Mouse (Mus musculus) liver (tissue): Measurements from ENCODE around the gene Ugt2b37.
"Not testable (repeated sequence)": the region's sequence is repeated elsewhere in the genome, so short reads cannot be mapped to it uniquely, and the experiment has no call there.

Experiments used
- DNase-seq: peaks from one replicate; pipeline ENCODE4 v3.0.0-alpha.2; 2020; ENCODE audit warnings: mixed read lengths

The Ugt2b37 gene

DNA sequence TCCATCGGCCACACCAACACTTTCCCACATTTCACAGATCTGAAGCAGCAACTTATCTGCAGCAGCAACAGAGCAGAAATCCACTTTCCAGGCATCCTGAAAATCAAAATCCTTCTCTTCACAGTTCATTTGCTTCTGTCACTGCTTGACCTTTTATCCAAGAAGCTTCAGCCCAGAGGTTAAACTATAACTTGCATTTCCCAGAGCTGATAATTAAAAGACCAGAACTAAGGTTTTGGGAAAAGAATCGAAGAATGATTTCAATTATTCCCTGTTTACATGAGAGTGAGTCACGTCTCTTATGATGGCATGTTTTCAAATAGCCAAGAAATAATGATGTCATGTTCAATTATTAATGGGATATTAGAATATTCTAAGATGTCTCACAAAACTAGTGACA, at the start of gene Ugt2b37:
TSS of gene Ugt2b37 (minus strand) at position 129 of the 400 bp plus-strand sequence.
- not testable (repeated sequence) for DNase-seq

DNA sequence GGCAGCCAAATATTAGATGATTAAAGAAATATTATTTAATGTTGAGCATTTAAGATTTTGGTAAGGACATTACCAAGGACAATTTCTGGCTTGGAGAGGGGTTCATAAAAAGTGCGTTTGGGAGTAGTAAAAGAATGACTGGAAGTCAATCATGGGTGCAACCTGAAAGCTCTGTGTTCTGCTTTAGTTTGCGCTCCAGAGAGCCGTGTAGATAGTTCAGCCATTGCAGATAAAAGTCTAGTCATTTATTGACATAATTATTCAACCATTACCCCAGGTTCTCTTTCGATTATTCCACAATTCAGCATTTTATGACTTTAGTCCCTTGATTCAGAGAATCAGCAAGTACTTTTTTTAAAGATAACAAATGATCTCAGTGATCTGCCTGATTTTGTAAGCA, 31.6 kb upstream of the Ugt2b37 start:
- DNase-seq: not testable (repeated sequence)

DNA sequence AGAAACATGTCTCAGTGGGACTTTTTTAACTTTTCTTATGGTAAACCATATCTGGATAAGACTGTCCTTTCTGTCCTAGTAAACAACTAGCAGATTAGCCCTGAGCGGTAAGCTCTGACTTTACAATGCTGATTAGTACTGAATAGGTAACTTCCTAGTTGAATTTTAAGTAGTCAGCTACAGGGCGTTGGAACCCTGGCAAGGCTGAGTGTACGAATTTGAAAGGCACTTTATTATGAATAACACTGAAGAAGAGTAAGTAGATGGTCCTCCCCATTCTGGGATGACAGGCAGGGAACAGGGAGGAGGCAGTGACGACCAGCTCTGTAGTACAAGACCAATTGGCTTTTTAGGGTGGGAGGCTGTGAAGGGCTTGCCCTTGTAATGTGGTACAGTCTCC, 21.4 kb upstream of the Ugt2b37 start:
- DNase-seq: not testable (repeated sequence)

DNA sequence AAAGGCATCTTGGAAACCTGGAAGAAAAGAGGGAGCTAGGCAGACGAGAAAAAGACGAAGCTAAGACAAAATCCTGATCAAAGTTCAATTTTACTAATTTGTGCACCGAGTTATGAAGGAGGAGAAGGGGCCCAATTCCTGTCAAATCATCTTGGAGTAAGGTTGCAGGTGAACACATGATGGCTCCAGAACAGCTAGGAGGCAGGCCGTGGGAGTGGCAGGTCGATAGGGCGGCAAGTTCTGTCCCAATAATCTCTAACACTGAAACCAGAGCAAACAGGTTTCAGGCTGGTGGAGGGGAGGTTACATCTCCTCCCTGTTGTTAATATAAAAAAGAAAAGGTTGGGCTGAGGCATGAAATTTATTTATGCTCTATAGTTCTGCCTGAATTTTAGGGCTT, 21.0 kb upstream of the Ugt2b37 start:
- DNase-seq: no peak

DNA sequence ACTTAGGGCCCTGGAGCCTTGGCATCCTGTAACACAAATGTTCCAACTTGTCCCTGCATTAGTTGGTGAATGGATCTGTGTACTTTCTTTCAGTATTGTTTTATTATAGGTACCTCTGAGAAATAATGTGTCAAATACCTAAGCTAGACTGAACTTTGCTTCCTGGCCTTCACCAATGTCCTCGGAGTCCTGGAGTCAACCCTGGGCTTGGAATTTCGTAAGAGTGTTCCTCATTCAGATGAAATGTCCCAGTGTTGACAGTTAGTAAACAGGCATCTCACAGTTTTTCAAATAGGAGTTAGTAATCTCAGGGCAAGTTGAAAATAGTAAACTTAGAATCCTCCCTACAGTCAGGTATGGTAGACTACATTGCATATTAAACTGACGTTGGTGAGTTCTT, 1.2 kb upstream of the Ugt2b37 start:
- no peak for DNase-seq

DNA sequence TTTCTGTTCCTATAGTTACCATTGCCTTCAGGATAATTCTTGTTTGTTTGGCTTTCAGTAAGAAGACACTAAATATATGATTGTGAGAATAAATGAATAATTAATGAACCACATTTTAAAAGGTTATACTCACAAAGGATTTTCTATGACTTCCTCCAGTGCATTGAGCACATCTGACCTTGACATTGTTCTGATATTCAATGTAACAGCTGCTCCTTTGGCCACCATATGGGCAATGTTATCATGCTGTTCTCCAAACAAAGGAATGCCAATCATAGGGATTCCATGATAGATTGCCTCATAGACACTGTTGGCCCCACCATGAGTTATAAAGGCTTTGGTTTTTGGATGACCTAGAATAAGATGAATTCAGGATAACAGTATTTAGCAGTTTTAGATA, 12.5 kb downstream of the Ugt2b37 start:
- not testable (repeated sequence) for DNase-seq

DNA sequence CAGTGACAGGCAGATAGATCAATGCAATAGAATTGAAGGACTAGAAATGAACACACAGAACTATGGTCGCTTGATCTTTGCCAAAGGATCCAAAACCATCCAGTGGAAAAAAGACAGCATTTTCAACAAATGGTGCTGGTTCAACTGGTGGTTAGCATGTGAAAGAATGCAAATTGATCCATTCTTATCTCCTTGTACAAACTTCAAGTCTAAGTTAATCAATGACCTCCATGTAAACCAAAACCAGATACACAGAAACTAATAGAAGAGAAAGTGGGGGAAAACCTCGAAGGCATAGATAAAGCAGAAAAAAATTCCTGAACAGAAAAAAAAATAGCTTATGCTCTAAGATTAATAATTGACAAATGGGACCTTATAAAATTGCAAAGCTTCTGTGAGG, 58.2 kb downstream of the Ugt2b37 start:
- not testable (repeated sequence) for DNase-seq
